Mouse (Mus musculus): ENCODE measurements around the gene Epor.

DNA sequence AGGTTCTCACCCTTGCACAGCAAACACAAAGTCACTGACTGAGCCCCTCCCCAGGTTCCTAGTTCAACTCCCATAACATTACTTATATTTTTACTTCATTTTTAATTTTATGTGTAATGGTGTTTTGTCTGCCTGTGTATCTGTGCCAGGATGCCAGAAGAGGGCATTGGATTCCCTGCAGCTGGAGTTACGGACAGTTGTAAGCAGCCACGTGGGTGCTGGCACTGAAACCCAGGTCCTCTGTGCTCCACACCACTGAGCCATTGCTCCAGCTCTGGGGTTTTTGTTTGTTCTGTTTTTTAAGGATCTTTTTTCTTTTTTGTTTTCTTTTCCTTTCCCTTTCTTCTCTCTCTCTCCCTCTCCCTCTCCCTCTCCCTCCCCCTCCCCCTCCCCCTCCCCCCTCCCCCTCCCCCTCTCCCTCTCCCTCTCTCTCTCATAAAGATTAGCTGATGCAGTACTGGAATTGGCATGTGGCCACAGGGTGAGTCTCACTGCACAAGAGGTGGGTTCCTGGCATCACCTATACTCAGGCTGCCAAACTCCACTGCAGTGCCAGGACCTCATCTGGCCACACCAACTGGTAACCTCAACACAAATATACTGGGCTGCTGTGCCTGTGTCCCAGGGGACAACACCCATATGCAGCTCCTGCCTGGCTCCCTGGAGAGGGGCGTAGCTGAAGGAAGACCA, 33.0 kb upstream of the Epor start:
- TF ChIP-seq CTCF (IDR thresholded peaks at IDR 0.05; ENCODE audit: low read depth) (no peak), EP300 (IDR thresholded peaks at IDR 0.05; ENCODE audit: low read depth) (no peak)

All from liver, embryonic 14.5 days (tissue).